Mouse (Mus musculus): Measurements from ENCODE around the gene Cox18. TPM values are rescaled to one million over a fixed set of nuclear protein-coding genes. Genes with fewer than 3 reads are reported as not detected.
"Not testable (repeated sequence)": the region's sequence is repeated elsewhere in the genome, so short reads cannot be mapped to it uniquely, and the experiment has no call there.

Gene Cox18
- 33.0 and 35.9 TPM in 2 replicates for polyA plus RNA-seq (2014; fragmentation: Nextera tagmentation; extraction: Ambion mirVana)

GRCm38 (mm10) chr5:90223534-90224381 lies at the start of gene Cox18:
Cox18 (minus strand) TSS chr5:90224001.
- H3K36me3 ChIP-seq (ENCODE audit: control insufficient read depth, insufficient read depth, low read length) = peaks cover 7% of the 10 kb centered on the region

GRCm38 (mm10) chr5:90262230-90262629 lies 38.4 kb upstream of the Cox18 start:
- DNase-seq (ENCODE audit: low spot score); ATAC-seq (replicated peaks; ENCODE audit: low FRiP score); H3K4me1 ChIP-seq (replicated peaks; ENCODE audit: control insufficient read depth, insufficient read depth, low read length); H3K4me2 ChIP-seq; H3K9me3 ChIP-seq (ENCODE audit: control insufficient read depth, low read length); H3K4me3 ChIP-seq (ENCODE audit: low read depth, low read length); H3K27ac ChIP-seq (ENCODE audit: low read depth, low read length); H3K9ac ChIP-seq (ENCODE audit: low read depth, low read length); H3K27me3 ChIP-seq (replicated peaks; ENCODE audit: control insufficient read depth, insufficient read depth, low read length): not testable (repeated sequence)
- 72% methylated on average over 2 of the region's 2 CpGs for WGBS
- H3K36me3 ChIP-seq (ENCODE audit: control insufficient read depth, insufficient read depth, low read length) = peaks cover 18% of the 10 kb centered on the region; the same call in 1 of the 2 replicates

More at GRCm38 (mm10) chr5:90223534-90224381, at the start of gene Cox18:
- under 1% methylated on average over 62 of the region's 62 CpGs for WGBS
- peak within 1 kb of the TSS; percentile 86 for H3K4me3 ChIP-seq (ENCODE audit: low read depth, low read length)
- peak within 1 kb of the TSS; percentile 81 for H3K4me2 ChIP-seq
- peaks cover 6% of the 10 kb centered on the region for H3K4me1 ChIP-seq (replicated peaks; ENCODE audit: control insufficient read depth, insufficient read depth, low read length)
- DNase-seq (ENCODE audit: low spot score) (peak; percentile 95), ATAC-seq (replicated peaks; ENCODE audit: low FRiP score) (peak; percentile 96)
- no peaks in the 10 kb centered on the region for H3K27me3 ChIP-seq (replicated peaks; ENCODE audit: control insufficient read depth, insufficient read depth, low read length)
- H3K9ac ChIP-seq (ENCODE audit: low read depth, low read length) = peak within 1 kb of the TSS; percentile 83
- peak within 1 kb of the TSS; percentile 94 for H3K27ac ChIP-seq (ENCODE audit: low read depth, low read length)
- H3K9me3 ChIP-seq (ENCODE audit: control insufficient read depth, low read length) = no peaks in the 10 kb centered on the region

DNA sequence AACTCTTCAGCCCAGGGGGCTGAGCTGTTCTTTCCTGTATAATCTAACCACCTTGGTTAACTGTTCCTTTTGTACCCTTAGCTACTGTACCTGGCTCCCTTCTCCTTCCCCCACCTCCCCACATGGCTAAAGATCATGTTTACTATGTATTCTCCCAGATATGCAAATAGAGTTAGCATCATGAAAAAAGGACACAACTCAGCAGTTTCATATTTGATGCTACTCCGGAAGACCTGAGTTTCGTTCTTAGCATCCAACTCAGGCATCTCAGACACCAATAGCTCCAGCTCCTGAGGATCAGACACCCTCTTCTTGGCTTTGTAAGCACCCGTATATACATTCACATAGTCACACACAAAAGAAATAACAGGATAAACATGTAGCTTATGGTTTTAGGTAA lies 33.2 kb upstream of the Cox18 start:
- Histone ChIP-seq H3K4me1 (replicated peaks; ENCODE audit: control insufficient read depth, insufficient read depth, low read length) (no peaks in the 10 kb centered on the region), H3K27ac (ENCODE audit: low read depth, low read length) (no peak overlapping the region), H3K9ac (ENCODE audit: low read depth, low read length) (no peak overlapping the region), H3K4me3 (ENCODE audit: low read depth, low read length) (no peak overlapping the region), H3K9me3 (ENCODE audit: control insufficient read depth, low read length) (no peaks in the 10 kb centered on the region), H3K36me3 (ENCODE audit: control insufficient read depth, insufficient read depth, low read length) (peaks cover 36% of the 10 kb centered on the region), H3K27me3 (replicated peaks; ENCODE audit: control insufficient read depth, insufficient read depth, low read length) (no peaks in the 10 kb centered on the region), H3K4me2 (no peak overlapping the region)
- WGBS = 91% methylated on average over 3 of the region's 3 CpGs
- ATAC-seq (replicated peaks; ENCODE audit: low FRiP score) (no peak), DNase-seq (ENCODE audit: low spot score) (no peak)

DNA sequence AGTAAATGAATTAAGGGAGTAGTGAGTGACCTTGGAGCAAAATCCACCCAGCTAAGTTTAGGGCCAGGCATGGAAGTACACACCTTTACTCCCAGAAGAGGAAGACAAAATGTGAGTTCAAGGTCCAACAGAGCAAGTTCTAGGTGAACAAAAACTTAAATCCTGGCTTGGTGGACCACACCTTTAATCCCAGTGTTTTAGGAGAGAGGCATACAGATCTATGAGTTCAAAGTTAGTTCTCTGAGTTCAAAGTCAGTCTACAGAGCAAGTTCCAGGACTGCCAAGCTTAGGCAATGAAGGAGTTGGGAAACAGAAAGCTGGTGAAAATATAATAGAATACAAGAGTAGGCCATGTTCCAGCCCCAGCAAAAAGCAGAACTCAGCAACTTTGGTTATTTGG lies 23.7 kb upstream of the Cox18 start:
- ATAC-seq (replicated peaks; ENCODE audit: low FRiP score) = no peak
- DNase-seq (ENCODE audit: low spot score) = no peak
- no peaks in the 10 kb centered on the region for H3K4me1 ChIP-seq (replicated peaks; ENCODE audit: control insufficient read depth, insufficient read depth, low read length)
- no peak overlapping the region for H3K4me3 ChIP-seq (ENCODE audit: low read depth, low read length)
- H3K36me3 ChIP-seq (ENCODE audit: control insufficient read depth, insufficient read depth, low read length) = peaks cover 52% of the 10 kb centered on the region
- H3K27ac ChIP-seq (ENCODE audit: low read depth, low read length) = no peak overlapping the region
- no peak overlapping the region for H3K4me2 ChIP-seq
- H3K9ac ChIP-seq (ENCODE audit: low read depth, low read length) = no peak overlapping the region
- H3K27me3 ChIP-seq (replicated peaks; ENCODE audit: control insufficient read depth, insufficient read depth, low read length) = no peaks in the 10 kb centered on the region
- H3K9me3 ChIP-seq (ENCODE audit: control insufficient read depth, low read length) = no peaks in the 10 kb centered on the region

DNA sequence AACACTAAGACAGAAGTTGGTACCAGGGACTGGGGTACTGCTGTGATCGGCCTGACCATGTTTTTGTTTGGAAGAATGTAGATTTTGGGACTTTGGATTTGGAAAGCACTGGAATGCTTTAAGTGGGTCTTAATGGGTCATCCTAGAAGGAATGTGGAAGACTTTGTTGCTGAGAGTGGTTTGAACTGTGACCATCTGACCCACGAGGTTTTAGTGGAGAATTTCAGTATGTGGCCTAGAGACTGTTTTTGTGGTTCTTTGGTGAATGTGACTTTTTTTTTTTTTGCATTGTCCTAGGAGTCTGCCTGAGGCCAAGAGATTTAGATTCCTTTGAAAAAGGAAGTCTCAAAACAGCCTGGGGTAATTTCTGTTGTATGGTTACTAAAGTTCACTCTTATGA lies 23.2 kb upstream of the Cox18 start:
- Histone ChIP-seq H3K4me1 (replicated peaks; ENCODE audit: control insufficient read depth, insufficient read depth, low read length) (no peaks in the 10 kb centered on the region), H3K9ac (ENCODE audit: low read depth, low read length) (no peak overlapping the region), H3K4me3 (ENCODE audit: low read depth, low read length) (no peak overlapping the region), H3K4me2 (no peak overlapping the region), H3K27ac (ENCODE audit: low read depth, low read length) (no peak overlapping the region), H3K9me3 (ENCODE audit: control insufficient read depth, low read length) (no peaks in the 10 kb centered on the region), H3K36me3 (ENCODE audit: control insufficient read depth, insufficient read depth, low read length) (peaks cover 53% of the 10 kb centered on the region), H3K27me3 (replicated peaks; ENCODE audit: control insufficient read depth, insufficient read depth, low read length) (no peaks in the 10 kb centered on the region)
- 80% methylated on average over 2 of the region's 2 CpGs for WGBS
- DNase-seq (ENCODE audit: low spot score) (no peak), ATAC-seq (replicated peaks; ENCODE audit: low FRiP score) (no peak)

DNA sequence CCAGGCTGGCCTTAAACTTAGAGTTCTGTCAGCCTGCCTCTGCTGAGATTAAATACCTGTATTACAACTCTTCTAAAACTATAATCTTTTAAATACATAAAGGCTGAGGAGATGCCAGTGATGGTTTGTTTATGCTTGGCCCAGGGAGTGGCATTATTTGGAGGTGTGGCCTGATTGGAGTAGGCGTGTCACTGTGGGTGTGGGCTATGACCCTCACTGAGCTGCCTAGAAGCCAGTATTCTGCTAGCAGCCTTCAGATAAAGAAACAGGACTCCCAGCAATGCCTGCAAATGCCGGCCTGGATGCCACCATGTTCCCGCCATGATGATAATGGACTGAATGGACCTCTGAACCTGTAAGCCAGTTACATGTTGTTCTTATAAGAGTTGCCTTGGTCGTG lies 22.8 kb upstream of the Cox18 start:
- peaks cover 49% of the 10 kb centered on the region for H3K36me3 ChIP-seq (ENCODE audit: control insufficient read depth, insufficient read depth, low read length)
- H3K4me2 ChIP-seq = no peak overlapping the region
- ATAC-seq (replicated peaks; ENCODE audit: low FRiP score) (peak; percentile 78), DNase-seq (ENCODE audit: low spot score) (no peak)
- no peaks in the 10 kb centered on the region for H3K27me3 ChIP-seq (replicated peaks; ENCODE audit: control insufficient read depth, insufficient read depth, low read length)
- no peaks in the 10 kb centered on the region for H3K9me3 ChIP-seq (ENCODE audit: control insufficient read depth, low read length)
- no peaks in the 10 kb centered on the region for H3K4me1 ChIP-seq (replicated peaks; ENCODE audit: control insufficient read depth, insufficient read depth, low read length)
- no peak overlapping the region for H3K9ac ChIP-seq (ENCODE audit: low read depth, low read length)
- no peak overlapping the region for H3K27ac ChIP-seq (ENCODE audit: low read depth, low read length)
- H3K4me3 ChIP-seq (ENCODE audit: low read depth, low read length) = no peak overlapping the region
- 74% methylated on average over 4 of the region's 4 CpGs for WGBS

DNA sequence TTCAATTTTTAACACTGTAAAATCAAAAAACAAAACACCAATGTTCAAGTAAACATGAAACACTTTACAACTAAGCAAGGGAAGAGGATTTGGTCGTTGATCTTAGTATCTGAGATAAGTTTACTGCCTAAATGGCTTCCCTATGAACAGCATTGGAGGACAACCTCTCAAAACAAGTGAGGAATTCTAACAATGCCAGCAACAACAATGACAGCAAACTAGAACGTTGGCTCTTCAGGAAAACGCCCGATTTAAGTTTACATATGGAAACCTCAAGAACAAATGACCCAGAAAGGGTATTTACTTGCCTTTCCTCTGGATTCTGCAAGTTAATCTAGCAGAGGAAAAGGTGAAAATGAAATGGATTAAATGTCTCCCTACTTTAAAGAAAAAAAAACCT lies 21.6 kb upstream of the Cox18 start:
- WGBS = 61% methylated on average over 4 of the region's 4 CpGs
- H3K4me2 ChIP-seq = no peak overlapping the region
- no peaks in the 10 kb centered on the region for H3K9me3 ChIP-seq (ENCODE audit: control insufficient read depth, low read length)
- H3K9ac ChIP-seq (ENCODE audit: low read depth, low read length) = no peak overlapping the region
- no peaks in the 10 kb centered on the region for H3K27me3 ChIP-seq (replicated peaks; ENCODE audit: control insufficient read depth, insufficient read depth, low read length)
- ATAC-seq (replicated peaks; ENCODE audit: low FRiP score) (no peak), DNase-seq (ENCODE audit: low spot score) (no peak)
- peaks cover 43% of the 10 kb centered on the region for H3K36me3 ChIP-seq (ENCODE audit: control insufficient read depth, insufficient read depth, low read length)
- no peak overlapping the region for H3K4me3 ChIP-seq (ENCODE audit: low read depth, low read length)
- no peaks in the 10 kb centered on the region for H3K4me1 ChIP-seq (replicated peaks; ENCODE audit: control insufficient read depth, insufficient read depth, low read length)
- H3K27ac ChIP-seq (ENCODE audit: low read depth, low read length) = no peak overlapping the region

DNA sequence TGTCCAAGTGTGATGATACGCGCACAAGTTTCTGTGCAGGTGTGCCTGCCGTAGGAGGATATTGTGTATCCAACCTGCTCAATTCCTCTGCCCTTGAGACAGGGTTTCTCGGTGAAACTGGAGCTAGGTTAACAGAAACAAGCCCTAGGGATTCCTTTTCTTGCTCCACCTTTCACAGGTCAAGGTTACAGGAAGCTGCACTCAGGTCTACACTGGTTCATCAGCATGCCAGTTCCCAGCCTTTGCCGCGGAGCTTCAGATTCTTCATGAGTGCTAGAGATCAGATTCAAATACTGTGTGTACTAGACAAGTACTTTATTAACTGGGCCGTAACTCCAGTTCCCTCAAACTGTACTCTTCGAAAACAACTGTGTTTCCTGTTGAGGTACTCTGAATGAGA lies 11.4 kb upstream of the Cox18 start:
- DNase-seq (ENCODE audit: low spot score) (no peak), ATAC-seq (replicated peaks; ENCODE audit: low FRiP score) (no peak)
- Histone ChIP-seq H3K36me3 (ENCODE audit: control insufficient read depth, insufficient read depth, low read length) (peaks cover 57% of the 10 kb centered on the region), H3K27me3 (replicated peaks; ENCODE audit: control insufficient read depth, insufficient read depth, low read length) (no peaks in the 10 kb centered on the region), H3K27ac (ENCODE audit: low read depth, low read length) (no peak overlapping the region), H3K4me3 (ENCODE audit: low read depth, low read length) (no peak overlapping the region), H3K4me2 (no peak overlapping the region), H3K4me1 (replicated peaks; ENCODE audit: control insufficient read depth, insufficient read depth, low read length) (no peaks in the 10 kb centered on the region), H3K9me3 (ENCODE audit: control insufficient read depth, low read length) (no peaks in the 10 kb centered on the region), H3K9ac (ENCODE audit: low read depth, low read length) (no peak overlapping the region)
- 96% methylated on average over 8 of the region's 8 CpGs for WGBS

DNA sequence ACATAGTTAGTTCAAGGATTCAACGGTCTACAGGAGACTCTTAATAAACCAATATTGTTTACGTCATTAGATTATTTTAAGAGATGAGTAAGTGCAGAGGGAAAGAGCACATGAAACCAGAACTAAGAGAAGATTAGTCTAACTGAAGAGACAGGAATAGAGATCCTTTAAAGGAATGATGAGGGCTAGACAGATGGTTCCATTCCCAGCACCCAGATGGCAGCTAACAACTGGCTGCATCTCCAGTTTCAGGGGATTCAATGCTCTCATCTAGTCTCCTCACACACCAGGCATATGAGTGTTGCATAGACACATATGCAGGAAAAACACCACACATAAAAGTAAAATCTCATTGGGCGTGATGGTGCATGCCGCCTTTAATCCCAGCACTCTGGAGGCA lies 9.5 kb upstream of the Cox18 start:
- H3K9me3 ChIP-seq (ENCODE audit: control insufficient read depth, low read length) = no peaks in the 10 kb centered on the region
- WGBS = 91% methylated on average over 4 of the region's 4 CpGs
- H3K4me3 ChIP-seq (ENCODE audit: low read depth, low read length) = no peak overlapping the region
- H3K27me3 ChIP-seq (replicated peaks; ENCODE audit: control insufficient read depth, insufficient read depth, low read length) = no peaks in the 10 kb centered on the region
- ATAC-seq (replicated peaks; ENCODE audit: low FRiP score) (no peak), DNase-seq (ENCODE audit: low spot score) (no peak)
- no peak overlapping the region for H3K27ac ChIP-seq (ENCODE audit: low read depth, low read length)
- H3K9ac ChIP-seq (ENCODE audit: low read depth, low read length) = no peak overlapping the region
- peaks cover 50% of the 10 kb centered on the region for H3K36me3 ChIP-seq (ENCODE audit: control insufficient read depth, insufficient read depth, low read length)
- H3K4me2 ChIP-seq = no peak overlapping the region
- no peaks in the 10 kb centered on the region for H3K4me1 ChIP-seq (replicated peaks; ENCODE audit: control insufficient read depth, insufficient read depth, low read length)

Measured in liver, embryonic 11.5 days (tissue).